Comparison of ENCODE assay signal across 16 mouse cellular contexts in genomic region chr14:25019306-25019905, GRCm38 (mm10).
DNase-seq lines count a peak whose midpoint lies in the region; ATAC-seq and TF ChIP-seq lines count a peak whose summit lies in the region.
"Had no signal": no experiment of that assay in that cellular context is flagged by ENCODE, and none has a peak within 500 bp of the region (broad histone marks: within the 10 kb centered on the region; RNA-seq: fewer than 3 reads in every experiment).

No protein-coding gene starts in this region.

- H3K27me3 ChIP-seq in forebrain, embryonic 10.5 days (ENCODE audit: poor library complexity, severe bottlenecking) = no peaks in the 10 kb centered on the region
- no peaks in the 10 kb centered on the region for H3K27me3 ChIP-seq in forebrain, embryonic 13.5 days
- H3K27me3 ChIP-seq in lung, postnatal 0 days (replicated peaks; ENCODE audit: insufficient read depth, low read length) = no peaks in the 10 kb centered on the region
- H3K27me3 ChIP-seq in limb, embryonic 13.5 days = no peaks in the 10 kb centered on the region
- no peaks in the 10 kb centered on the region for H3K27me3 ChIP-seq in stomach, embryonic 16.5 days (ENCODE audit: control insufficient read depth, insufficient read depth, low read length)
- no peaks in the 10 kb centered on the region for H3K27me3 ChIP-seq in forebrain, embryonic 15.5 days
- H3K27me3 ChIP-seq: heart, embryonic 13.5 days; liver, embryonic 15.5 days had no signal

- no peak overlapping the region for H3K4me3 ChIP-seq in forebrain, embryonic 10.5 days
- H3K4me3 ChIP-seq in forebrain, embryonic 13.5 days = no peak overlapping the region
- no peak overlapping the region for H3K4me3 ChIP-seq in lung, postnatal 0 days (ENCODE audit: low read depth, low read length)
- no peak overlapping the region for H3K4me3 ChIP-seq in limb, embryonic 13.5 days
- H3K4me3 ChIP-seq in stomach, embryonic 16.5 days (replicated peaks; ENCODE audit: low read length) = no peak overlapping the region
- H3K4me3 ChIP-seq in forebrain, embryonic 15.5 days = no peak overlapping the region
- H3K4me3 ChIP-seq: heart, embryonic 13.5 days; liver, embryonic 15.5 days; megakaryocyte, embryonic 14.5 days had no signal

- no peak for ATAC-seq in forebrain, embryonic 13.5 days
- ATAC-seq in lung, postnatal 0 days = peak; percentile 16
- peak; percentile 84 for ATAC-seq in limb, embryonic 13.5 days (ENCODE audit: low FRiP score, low read depth)
- peak; percentile 46; the same call in 1 of the 2 replicates for ATAC-seq in stomach, embryonic 16.5 days (ENCODE audit: insufficient read depth, low FRiP score)
- no peak for ATAC-seq in forebrain, embryonic 15.5 days (replicated peaks)

- WGBS in forebrain, embryonic 10.5 days = 80% methylated on average over 4 of the region's 4 CpGs
- 80% methylated on average over 4 of the region's 4 CpGs for WGBS in forebrain, embryonic 13.5 days
- 66% methylated on average over 4 of the region's 4 CpGs for WGBS in lung, postnatal 0 days
- 37% methylated on average over 4 of the region's 4 CpGs for WGBS in limb, embryonic 13.5 days
- 47% methylated on average over 4 of the region's 4 CpGs for whole genome bisulfite sequencing in stomach, embryonic 16.5 days
- WGBS in forebrain, embryonic 15.5 days = 80% methylated on average over 4 of the region's 4 CpGs

- peak overlapping the region; percentile 53 for H3K27ac ChIP-seq in forebrain, embryonic 10.5 days
- H3K27ac ChIP-seq in forebrain, embryonic 13.5 days = no peak overlapping the region
- H3K27ac ChIP-seq in lung, postnatal 0 days (ENCODE audit: low read length) = no peak overlapping the region
- H3K27ac ChIP-seq in limb, embryonic 13.5 days = peak overlapping the region; percentile 92
- peak overlapping the region; percentile 68 for H3K27ac ChIP-seq in stomach, embryonic 16.5 days (ENCODE audit: low read length)
- H3K27ac ChIP-seq in forebrain, embryonic 15.5 days (replicated peaks) = no peak overlapping the region
- H3K27ac ChIP-seq: heart, embryonic 13.5 days; liver, embryonic 15.5 days had no signal

- H3K9me3 ChIP-seq in forebrain, embryonic 10.5 days = no peaks in the 10 kb centered on the region
- no peaks in the 10 kb centered on the region for H3K9me3 ChIP-seq in forebrain, embryonic 13.5 days (replicated peaks)
- H3K9me3 ChIP-seq in lung, postnatal 0 days (ENCODE audit: low read length) = no peaks in the 10 kb centered on the region
- no peaks in the 10 kb centered on the region for H3K9me3 ChIP-seq in limb, embryonic 13.5 days
- no peaks in the 10 kb centered on the region for H3K9me3 ChIP-seq in stomach, embryonic 16.5 days (replicated peaks; ENCODE audit: control insufficient read depth, low read length)
- H3K9me3 ChIP-seq in forebrain, embryonic 15.5 days = no peaks in the 10 kb centered on the region
- H3K9me3 ChIP-seq: heart, embryonic 13.5 days; liver, embryonic 15.5 days; megakaryocyte, embryonic 14.5 days had no signal

- no peak overlapping the region for H3K4me2 ChIP-seq in forebrain, embryonic 13.5 days
- H3K4me2 ChIP-seq in lung, postnatal 0 days (replicated peaks; ENCODE audit: low read depth, low read length) = no peak overlapping the region
- no peak overlapping the region for H3K4me2 ChIP-seq in limb, embryonic 13.5 days (replicated peaks)
- no peak overlapping the region for H3K4me2 ChIP-seq in stomach, embryonic 16.5 days (ENCODE audit: low read depth, low read length)
- no peak overlapping the region for H3K4me2 ChIP-seq in forebrain, embryonic 15.5 days (replicated peaks)
- H3K4me2 ChIP-seq: heart, embryonic 13.5 days; liver, embryonic 15.5 days had no signal

- no peak for DNase-seq in forebrain, embryonic 10.5 days (ENCODE audit: extremely low spot score, low spot score)
- no peak for DNase-seq in lung, postnatal 0 days (ENCODE audit: low spot score)
- DNase-seq in lung, postnatal 25 days (ENCODE audit: low spot score) = no peak
- no peak for DNase-seq in spleen, postnatal 4 days (ENCODE audit: low spot score in 2 of 2)
- DNase-seq: adrenal gland, postnatal 14 days; cerebellum, postnatal 10 days; kidney, adult 18-20 months; kidney, postnatal 36 days; thymus, postnatal 4 days had no signal

- TF ChIP-seq CTCF in lung, postnatal 0 days (IDR thresholded peaks at IDR 0.05) = no peak

- no peaks in the 10 kb centered on the region for H3K36me3 ChIP-seq in forebrain, embryonic 10.5 days (replicated peaks)
- H3K36me3 ChIP-seq in forebrain, embryonic 13.5 days (ENCODE audit: poor library complexity, severe bottlenecking) = no peaks in the 10 kb centered on the region
- H3K36me3 ChIP-seq in lung, postnatal 0 days (ENCODE audit: insufficient read depth, low read length) = no peaks in the 10 kb centered on the region
- H3K36me3 ChIP-seq in limb, embryonic 13.5 days = no peaks in the 10 kb centered on the region
- H3K36me3 ChIP-seq in stomach, embryonic 16.5 days (ENCODE audit: control insufficient read depth, insufficient read depth, low read length) = no peaks in the 10 kb centered on the region
- no peaks in the 10 kb centered on the region for H3K36me3 ChIP-seq in forebrain, embryonic 15.5 days
- H3K36me3 ChIP-seq: heart, embryonic 13.5 days; liver, embryonic 15.5 days had no signal

- no peak for TF ChIP-seq EP300 in lung, postnatal 0 days (IDR thresholded peaks at IDR 0.05)

- H3K9ac ChIP-seq in forebrain, embryonic 13.5 days = no peak overlapping the region
- no peak overlapping the region for H3K9ac ChIP-seq in lung, postnatal 0 days (replicated peaks; ENCODE audit: low read depth)
- no peak overlapping the region for H3K9ac ChIP-seq in limb, embryonic 13.5 days
- no peak overlapping the region for H3K9ac ChIP-seq in stomach, embryonic 16.5 days (ENCODE audit: low read length)
- H3K9ac ChIP-seq in forebrain, embryonic 15.5 days (replicated peaks) = no peak overlapping the region
- H3K9ac ChIP-seq: heart, embryonic 13.5 days; liver, embryonic 15.5 days had no signal

- peaks cover 64% of the 10 kb centered on the region for H3K4me1 ChIP-seq in forebrain, embryonic 10.5 days
- peaks cover 37% of the 10 kb centered on the region for H3K4me1 ChIP-seq in forebrain, embryonic 13.5 days
- H3K4me1 ChIP-seq in lung, postnatal 0 days (ENCODE audit: insufficient read depth, low read depth, low read length) = no peaks in the 10 kb centered on the region
- H3K4me1 ChIP-seq in limb, embryonic 13.5 days = peaks cover 91% of the 10 kb centered on the region
- peaks cover 30% of the 10 kb centered on the region for H3K4me1 ChIP-seq in stomach, embryonic 16.5 days (ENCODE audit: control insufficient read depth, insufficient read depth, low read length)
- peaks cover 31% of the 10 kb centered on the region for H3K4me1 ChIP-seq in forebrain, embryonic 15.5 days
- H3K4me1 ChIP-seq: liver, embryonic 15.5 days; megakaryocyte, embryonic 14.5 days had no signal

Comparison
In these comparisons a context has a peak if more than half of its experiments do, and no peak if none do; other contexts are left out.
1. H3K27ac ChIP-seq: peak in forebrain, embryonic 10.5 days (single experiment), limb, embryonic 13.5 days (single experiment) and stomach, embryonic 16.5 days (single experiment); none in forebrain, embryonic 13.5 days (single experiment), lung, postnatal 0 days (single experiment) and forebrain, embryonic 15.5 days (single experiment).
2. ATAC-seq: peak in lung, postnatal 0 days (single experiment), limb, embryonic 13.5 days (single experiment) and stomach, embryonic 16.5 days (single experiment); none in forebrain, embryonic 13.5 days (single experiment) and forebrain, embryonic 15.5 days (single experiment).